Mouse (Mus musculus) lung, postnatal 0 days (tissue): ENCODE data around the gene Pak1.
A peak's percentile ranks its signal among the peaks of the same experiment; 100 is the strongest.

ENCODE experiments used
- CTCF ChIP-seq: IDR thresholded peaks from 2 replicates; pipeline ENCODE4 v1.5.1; 2016; ENCODE audit warnings: antibody characterized with exemption, mild to moderate bottlenecking
- EP300 ChIP-seq: IDR thresholded peaks from 2 replicates; pipeline ENCODE4 v1.6.1; 2016; ENCODE audit warnings: antibody characterized with exemption, mild to moderate bottlenecking, control low read depth

DNA sequence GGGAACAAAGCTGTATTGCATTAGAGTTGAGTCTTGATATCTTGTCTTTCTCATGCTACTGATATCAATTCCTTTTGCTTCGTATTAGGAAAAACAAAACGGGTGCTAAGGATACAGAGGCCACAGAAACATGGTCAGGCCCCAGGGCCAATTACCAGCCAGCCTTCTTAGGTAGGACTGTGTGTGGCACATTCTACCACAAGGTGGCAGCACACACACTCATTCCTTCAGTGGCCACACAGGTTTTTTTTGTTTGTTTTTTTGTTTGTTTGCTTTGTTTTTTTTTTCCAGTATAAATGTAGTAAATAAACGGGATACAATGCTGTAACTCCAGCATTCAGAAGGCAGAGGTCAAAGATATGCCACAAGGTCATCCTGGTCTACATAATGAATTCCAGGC is 43.0 kb upstream of the Pak1 start:
- TF ChIP-seq CTCF (peak; percentile 88), EP300 (no peak)
